ENCODE assay signal across 22 mouse cellular contexts in the genomic region with DNA sequence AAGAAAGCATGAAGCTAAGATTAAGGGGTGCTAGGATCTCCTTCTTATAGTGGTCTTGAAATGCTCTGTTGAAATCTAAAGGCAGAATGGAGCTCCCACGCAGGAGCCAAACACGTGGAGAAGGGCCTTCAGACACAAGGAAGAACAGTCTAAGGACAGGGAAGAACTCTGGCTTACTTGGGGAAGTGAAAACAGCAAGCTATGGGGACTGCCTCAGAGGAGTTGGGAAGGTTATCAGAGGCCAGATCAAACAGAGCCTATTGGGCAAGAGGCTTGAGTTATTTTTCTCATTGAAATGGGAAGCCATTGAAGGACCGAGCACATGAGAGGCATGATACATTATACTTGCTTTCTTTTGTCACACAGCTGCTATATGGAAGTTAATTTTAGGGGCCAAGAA.
DNase-seq lines count a peak whose midpoint lies in the region; ATAC-seq and TF ChIP-seq lines count a peak whose summit lies in the region.
"Had no signal": no experiment of that assay in that cellular context is flagged by ENCODE, and none has a peak within 500 bp of the region (broad histone marks: within the 10 kb centered on the region; RNA-seq: fewer than 3 reads in every experiment).

No protein-coding gene starts in this region.

- peak; percentile 9 for DNase-seq in kidney, adult 2 months
- DNase-seq in kidney, adult 9 months = no peak
- no peak for DNase-seq in liver
- peak; percentile 47 for DNase-seq in brain, adult 2 months (ENCODE audit: low read depth, low spot score)
- DNase-seq in monocyte, adult 2 months (ENCODE audit: low read depth in 1 of 2, low spot score in 2 of 2) = peak; percentile 9 to 20
- DNase-seq in cerebellum, adult 2 months = no peak
- DNase-seq: adrenal gland, postnatal 14 days; cerebellum, adult 8-10 months; gastrocnemius, postnatal 14 days; kidney, adult 8-10 months; kidney, postnatal 25 days; midbrain, embryonic 14.5 days; right cerebral cortex, postnatal 14 days had no signal

- H3K4me2 ChIP-seq in liver, embryonic 16.5 days (ENCODE audit: low read depth, low read length) = no peak overlapping the region
- H3K4me2 ChIP-seq: forebrain, embryonic 13.5 days; hindbrain, embryonic 13.5 days; neural tube, embryonic 15.5 days had no signal

- H3K27me3 ChIP-seq in kidney, adult 2 months (replicated peaks; ENCODE audit: control insufficient read depth, insufficient read depth, low read length) = no peaks in the 10 kb centered on the region
- no peaks in the 10 kb centered on the region for H3K27me3 ChIP-seq in liver, embryonic 16.5 days (ENCODE audit: control insufficient read depth, insufficient read depth, low read depth, low read length)
- H3K27me3 ChIP-seq in cerebellum, adult 2 months (ENCODE audit: control insufficient read depth, insufficient read depth, low read length) = no peaks in the 10 kb centered on the region
- H3K27me3 ChIP-seq: forebrain, embryonic 13.5 days; hindbrain, embryonic 13.5 days; neural tube, embryonic 15.5 days had no signal

- WGBS in kidney, adult 2 months = 82% methylated on average over 3 of the region's 3 CpGs
- WGBS in liver, embryonic 16.5 days (ENCODE audit: insufficient replicate concordance) = 47% methylated on average over 3 of the region's 3 CpGs
- 80% methylated on average over 3 of the region's 3 CpGs for WGBS in cerebellum, adult 2 months

- H3K36me3 ChIP-seq in kidney, adult 2 months (ENCODE audit: control insufficient read depth, insufficient read depth, low read length) = no peaks in the 10 kb centered on the region
- no peaks in the 10 kb centered on the region for H3K36me3 ChIP-seq in liver, embryonic 16.5 days (ENCODE audit: control insufficient read depth, insufficient read depth)
- H3K36me3 ChIP-seq: embryonic facial prominence, embryonic 10.5 days; heart, embryonic 10.5 days; hindbrain, embryonic 13.5 days; limb, embryonic 10.5 days; neural tube, embryonic 15.5 days had no signal

- H3K4me1 ChIP-seq in kidney, adult 2 months (ENCODE audit: control insufficient read depth, insufficient read depth, low read length) = no peaks in the 10 kb centered on the region
- H3K4me1 ChIP-seq in liver, embryonic 16.5 days (ENCODE audit: control insufficient read depth, low read depth, low read length) = no peaks in the 10 kb centered on the region
- no peaks in the 10 kb centered on the region for H3K4me1 ChIP-seq in cerebellum, adult 2 months (ENCODE audit: control insufficient read depth, insufficient read depth, low read length)
- H3K4me1 ChIP-seq: forebrain, embryonic 13.5 days; heart, embryonic 10.5 days; hindbrain, embryonic 13.5 days; limb, embryonic 10.5 days; neural tube, embryonic 15.5 days had no signal

- ATAC-seq in liver, embryonic 16.5 days (ENCODE audit: low read depth) = peak; percentile 45
- ATAC-seq: forebrain, embryonic 13.5 days; inflammation-experienced regulatory T-cells, adult 6 months had no signal

- H3K27ac ChIP-seq in kidney, adult 2 months (ENCODE audit: insufficient read depth, low read depth, low read length) = no peak overlapping the region
- no peak overlapping the region for H3K27ac ChIP-seq in liver, embryonic 16.5 days (ENCODE audit: low read length)
- H3K27ac ChIP-seq in cerebellum, adult 2 months (ENCODE audit: insufficient read depth, low read length) = no peak overlapping the region
- H3K27ac ChIP-seq: embryonic facial prominence, embryonic 10.5 days; forebrain, embryonic 13.5 days; heart, embryonic 10.5 days; hindbrain, embryonic 13.5 days; limb, embryonic 10.5 days; liver, embryonic 14.5 days; neural tube, embryonic 15.5 days had no signal

- no peak overlapping the region for H3K4me3 ChIP-seq in kidney, adult 2 months (ENCODE audit: insufficient read depth, low read depth, low read length)
- no peak overlapping the region for H3K4me3 ChIP-seq in liver, embryonic 16.5 days (ENCODE audit: low read depth, low read length)
- H3K4me3 ChIP-seq in cerebellum, adult 2 months (replicated peaks; ENCODE audit: insufficient read depth, low read depth, low read length) = no peak overlapping the region
- H3K4me3 ChIP-seq: embryonic facial prominence, embryonic 10.5 days; forebrain, embryonic 13.5 days; heart, embryonic 10.5 days; hindbrain, embryonic 13.5 days; limb, embryonic 10.5 days; neural tube, embryonic 15.5 days had no signal

- no peak for TF ChIP-seq POLR2A in kidney, adult 2 months (IDR thresholded peaks at IDR 0.05; ENCODE audit: low read depth, low read length)
- TF ChIP-seq POLR2A in cerebellum, adult 2 months (IDR thresholded peaks at IDR 0.05; ENCODE audit: borderline replicate concordance, insufficient read depth, low read length) = no peak

- no peak overlapping the region for H3K9ac ChIP-seq in liver, embryonic 16.5 days (ENCODE audit: low read depth, low read length)
- H3K9ac ChIP-seq: forebrain, embryonic 13.5 days; hindbrain, embryonic 13.5 days; liver, embryonic 14.5 days; neural tube, embryonic 15.5 days had no signal

- TF ChIP-seq CTCF in kidney, adult 2 months (conservative IDR thresholded peaks at IDR 0.05; ENCODE audit: insufficient read depth, insufficient read length, low read depth, low read length) = no peak
- no peak for TF ChIP-seq CTCF in cerebellum, adult 2 months (IDR thresholded peaks at IDR 0.05; ENCODE audit: borderline replicate concordance, insufficient read depth, low read depth, low read length)

- H3K9me3 ChIP-seq in liver, embryonic 16.5 days (replicated peaks; ENCODE audit: control insufficient read depth, low read length) = no peaks in the 10 kb centered on the region
- H3K9me3 ChIP-seq: embryonic facial prominence, embryonic 10.5 days; forebrain, embryonic 13.5 days; heart, embryonic 10.5 days; hindbrain, embryonic 13.5 days; limb, embryonic 10.5 days; neural tube, embryonic 15.5 days had no signal

Comparison
In these comparisons a context has a peak if more than half of its experiments do, and no peak if none do; other contexts are left out.
1. DNase-seq: peak in kidney, adult 2 months (single experiment), brain, adult 2 months (single experiment) and monocyte, adult 2 months (2 of 2); none in kidney, adult 9 months (single experiment), liver (single experiment) and cerebellum, adult 2 months (0 of 2).